Comparison of ENCODE assay signal across 9 mouse cellular contexts in genomic region chr19:28436457-28437148, GRCm38 (mm10).
DNase-seq lines count a peak whose midpoint lies in the region; ATAC-seq lines count a peak whose summit lies in the region.
"Had no signal": no experiment of that assay in that cellular context is flagged by ENCODE, and none has a peak within 500 bp of the region (broad histone marks: within the 10 kb centered on the region; RNA-seq: fewer than 3 reads in every experiment).

No protein-coding gene starts in this region.

- H3K36me3 ChIP-seq in midbrain, embryonic 14.5 days (ENCODE audit: control insufficient read depth, insufficient read depth, low read length), result no peaks in the 10 kb centered on the region
- H3K36me3 ChIP-seq in midbrain, embryonic 16.5 days (ENCODE audit: control insufficient read depth, insufficient read depth, low read length), result no peaks in the 10 kb centered on the region
- H3K36me3 ChIP-seq: limb, embryonic 13.5 days had no signal

- H3K4me2 ChIP-seq in midbrain, embryonic 14.5 days (ENCODE audit: low read length), result no peak overlapping the region
- no peak overlapping the region for H3K4me2 ChIP-seq in midbrain, embryonic 16.5 days (ENCODE audit: low read length)
- H3K4me2 ChIP-seq: limb, embryonic 13.5 days had no signal

- no peaks in the 10 kb centered on the region for H3K27me3 ChIP-seq in midbrain, embryonic 14.5 days (ENCODE audit: control insufficient read depth, insufficient read depth, low read length)
- H3K27me3 ChIP-seq in midbrain, embryonic 16.5 days (ENCODE audit: control insufficient read depth, insufficient read depth, low read depth, low read length), result no peaks in the 10 kb centered on the region
- H3K27me3 ChIP-seq: limb, embryonic 13.5 days had no signal

- no peaks in the 10 kb centered on the region for H3K4me1 ChIP-seq in midbrain, embryonic 14.5 days (ENCODE audit: control insufficient read depth, insufficient read depth, low read length)
- no peaks in the 10 kb centered on the region for H3K4me1 ChIP-seq in midbrain, embryonic 16.5 days (ENCODE audit: control insufficient read depth, insufficient read depth, low read length)

- H3K4me3 ChIP-seq in midbrain, embryonic 14.5 days (replicated peaks; ENCODE audit: low read depth, low read length), result no peak overlapping the region
- no peak overlapping the region for H3K4me3 ChIP-seq in midbrain, embryonic 16.5 days (ENCODE audit: low read depth, low read length)
- H3K4me3 ChIP-seq: limb, embryonic 13.5 days had no signal

- ATAC-seq in midbrain, embryonic 14.5 days (ENCODE audit: low FRiP score, low TSS enrichment), result no peak
- ATAC-seq in midbrain, embryonic 16.5 days, result no peak

- no peak overlapping the region for H3K9ac ChIP-seq in midbrain, embryonic 14.5 days (replicated peaks; ENCODE audit: low read length)
- no peak overlapping the region for H3K9ac ChIP-seq in midbrain, embryonic 16.5 days (ENCODE audit: low read depth, low read length)
- H3K9ac ChIP-seq: limb, embryonic 13.5 days had no signal

- WGBS in midbrain, embryonic 14.5 days, result 81% methylated on average over 12 of the region's 12 CpGs
- 76% methylated on average over 12 of the region's 12 CpGs for WGBS in midbrain, embryonic 16.5 days

- no peaks in the 10 kb centered on the region for H3K9me3 ChIP-seq in midbrain, embryonic 14.5 days (ENCODE audit: control insufficient read depth, low read length)
- no peaks in the 10 kb centered on the region; the same call in 1 of the 2 replicates for H3K9me3 ChIP-seq in midbrain, embryonic 16.5 days (replicated peaks; ENCODE audit: control insufficient read depth, low read length, poor library complexity, severe bottlenecking)
- H3K9me3 ChIP-seq: limb, embryonic 13.5 days had no signal

- no peak overlapping the region for H3K27ac ChIP-seq in midbrain, embryonic 14.5 days (replicated peaks; ENCODE audit: low read depth, low read length)
- H3K27ac ChIP-seq in midbrain, embryonic 16.5 days (ENCODE audit: low read length), result no peak overlapping the region; the same call in 1 of the 2 replicates
- H3K27ac ChIP-seq: limb, embryonic 13.5 days had no signal

- DNase-seq in cerebellum, adult 9-11 months, result peak; percentile 6
- no peak for DNase-seq in cerebellum, postnatal 36 days
- DNase-seq in midbrain, embryonic 14.5 days, result peak; percentile 14
- DNase-seq in layer of hippocampus, postnatal 25 days (ENCODE audit: extremely low spot score in 1 of 2, low spot score in 1 of 2), result peak; percentile 52 to 59
- DNase-seq in right cerebral cortex, postnatal 25 days, result peak; percentile 72
- DNase-seq in urinary bladder, adult 18-20 months (ENCODE audit: low spot score in 2 of 2), result no peak
- no peak for DNase-seq in spleen, postnatal 36 days (ENCODE audit: low spot score in 2 of 2)

Comparison
In these comparisons a context has a peak if more than half of its experiments do, and no peak if none do; other contexts are left out.
1. DNase-seq: peak in cerebellum, adult 9-11 months (single experiment), midbrain, embryonic 14.5 days (single experiment), layer of hippocampus, postnatal 25 days (2 of 2) and right cerebral cortex, postnatal 25 days (single experiment); none in cerebellum, postnatal 36 days (0 of 2), urinary bladder, adult 18-20 months (0 of 2) and spleen, postnatal 36 days (0 of 2).